In genomic region chr5:34198615-34199014, GRCm38 (mm10) we compare ENCODE assay signal across 25 mouse cellular contexts. TPM values are rescaled to one million over a fixed set of nuclear protein-coding genes. Genes with fewer than 3 reads are reported as not detected.
DNase-seq lines count a peak whose midpoint lies in the region; ATAC-seq and TF ChIP-seq lines count a peak whose summit lies in the region.
"Had no signal": no experiment of that assay in that cellular context is flagged by ENCODE, and none has a peak within 500 bp of the region (broad histone marks: within the 10 kb centered on the region; RNA-seq: fewer than 3 reads in every experiment).

No protein-coding gene starts in this region.

- H3K27ac ChIP-seq in thymus, adult 2 months (ENCODE audit: control insufficient read depth, insufficient read depth, low read length) = peak overlapping the region; percentile 72
- H3K27ac ChIP-seq: embryonic facial prominence, embryonic 15.5 days; forebrain, embryonic 10.5 days; heart, embryonic 10.5 days; hindbrain, embryonic 12.5 days had no signal

- 7% methylated on average over 6 of the region's 6 CpGs for WGBS in thymus, adult 2 months

- no peaks in the 10 kb centered on the region for H3K36me3 ChIP-seq in thymus, adult 2 months (ENCODE audit: control insufficient read depth, insufficient read depth, low read length)
- H3K36me3 ChIP-seq: embryonic facial prominence, embryonic 15.5 days; forebrain, embryonic 10.5 days; G1E; heart, embryonic 10.5 days; hindbrain, embryonic 12.5 days had no signal

- DNase-seq in CD4-positive, CD25-positive, alpha-beta regulatory T cell, adult 2 months (ENCODE audit: low read depth, low spot score) = peak; percentile 51
- DNase-seq in thymus, adult 2 months = peak; percentile 51
- DNase-seq in thymus, postnatal 10 days (ENCODE audit: low spot score in 2 of 2) = no peak
- peak; percentile 52 for DNase-seq in thymus, postnatal 0 days (ENCODE audit: low spot score)
- DNase-seq in thymus, postnatal 4 days = peak; percentile 57
- no peak for DNase-seq in adrenal gland, adult (ENCODE audit: inconsistent age in 2 of 2, low spot score in 1 of 2)
- no peak for DNase-seq in adrenal gland, adult 2 months
- DNase-seq: adrenal gland, postnatal 25 days; B cell, adult 2 months; cerebellum, adult 18-20 months; cerebellum, postnatal 10 days; embryo, embryonic 11 days; gastrocnemius, postnatal 10 days; heart, adult 18-20 months; heart, postnatal 10 days; heart, postnatal 4 days had no signal

- H3K4me1 ChIP-seq in thymus, adult 2 months (replicated peaks; ENCODE audit: control insufficient read depth, insufficient read depth, low read length) = peaks cover 66% of the 10 kb centered on the region
- H3K4me1 ChIP-seq: embryonic facial prominence, embryonic 15.5 days; forebrain, embryonic 10.5 days; hindbrain, embryonic 12.5 days had no signal

- TF ChIP-seq CTCF in thymus, adult 2 months (IDR thresholded peaks at IDR 0.05; ENCODE audit: borderline replicate concordance, control insufficient read depth, extremely low read depth, insufficient read depth, low read length, poor library complexity) = no peak

- no peak for ATAC-seq in CD4-positive, CD25-positive, alpha-beta regulatory T cell, adult 4 months
- ATAC-seq: forebrain, embryonic 14.5 days; hindbrain, embryonic 16.5 days had no signal

- H3K27me3 ChIP-seq in thymus, adult 2 months (ENCODE audit: control insufficient read depth, insufficient read depth, low read length) = no peaks in the 10 kb centered on the region
- H3K27me3 ChIP-seq: embryonic facial prominence, embryonic 15.5 days; hindbrain, embryonic 12.5 days had no signal

- H3K4me3 ChIP-seq in thymus, adult 2 months (ENCODE audit: control insufficient read depth, insufficient read depth, low read length) = no peak overlapping the region
- H3K4me3 ChIP-seq: embryonic facial prominence, embryonic 15.5 days; erythroblast, embryonic 14.5 days; forebrain, embryonic 10.5 days; heart, embryonic 10.5 days; hindbrain, embryonic 12.5 days had no signal

- TF ChIP-seq POLR2A in thymus, adult 2 months (IDR thresholded peaks at IDR 0.05; ENCODE audit: control insufficient read depth, extremely low read depth, insufficient read depth, low read length, poor library complexity) = no peak

RNA-seq across cellular contexts. Expression of gene Mxd4, which starts 11.1 kb away (rescaled TPM):
- 100 to 1,000 TPM; 128 to 166 TPM for polyA plus RNA-seq in CD4-positive, CD25-positive, alpha-beta regulatory T cell, adult 4 months (2017; shearing (Covaris generic))
- 515 and 525 TPM in 2 replicates for polyA plus RNA-seq in thymus, adult 2 months (2012; rRNA removed)
- polyA plus RNA-seq in thymus, postnatal 0 days (2015; fragmentation: Nextera tagmentation; extraction: Ambion mirVana) = 45.3 and 50.3 TPM in 2 replicates
- 100 to 1,000 TPM; 100 to 125 TPM for total RNA-seq in adrenal gland, adult 2 months (2021)
- polyA plus RNA-seq in adrenal gland, adult 2 months (2012; rRNA removed) = 260 and 308 TPM in 2 replicates

RNA-seq across cellular contexts. Expression of gene Haus3, which starts 29.3 kb away (rescaled TPM):
- 10 to 100 TPM; 80.1 to 90.0 TPM for polyA plus RNA-seq in CD4-positive, CD25-positive, alpha-beta regulatory T cell, adult 4 months (2017; shearing (Covaris generic))
- polyA plus RNA-seq in thymus, adult 2 months (2012; rRNA removed) = 3.3 and 4.2 TPM in 2 replicates
- 67.1 and 68.3 TPM in 2 replicates for polyA plus RNA-seq in thymus, postnatal 0 days (2015; fragmentation: Nextera tagmentation; extraction: Ambion mirVana)
- total RNA-seq in adrenal gland, adult 2 months (2021) = 1 to 10 TPM; 7.2 to 8.4 TPM
- polyA plus RNA-seq in adrenal gland, adult 2 months (2012; rRNA removed) = 0.11 and 0.33 TPM in 2 replicates

RNA-seq across cellular contexts. Expression of gene Poln, which starts 29.4 kb away (rescaled TPM):
- polyA plus RNA-seq in CD4-positive, CD25-positive, alpha-beta regulatory T cell, adult 4 months (2017; shearing (Covaris generic)) = 1 to 10 TPM in 1 of 2 experiments, under 1 TPM in 1; 0.77 to 3.5 TPM
- 2.3 and 2.4 TPM in 2 replicates for polyA plus RNA-seq in thymus, adult 2 months (2012; rRNA removed)
- polyA plus RNA-seq in thymus, postnatal 0 days (2015; fragmentation: Nextera tagmentation; extraction: Ambion mirVana) = 0.58 and 0.96 TPM in 2 replicates
- total RNA-seq in adrenal gland, adult 2 months (2021) = 10 to 100 TPM in 1 of 2 experiments, 1 to 10 TPM in 1; 7.0 to 12.3 TPM
- polyA plus RNA-seq in adrenal gland, adult 2 months (2012; rRNA removed) = 3.2 and 3.9 TPM in 2 replicates
- polyA plus RNA-seq: erythroblast, embryonic 14.5 days; G1E had no signal

Comparison
In these comparisons a context has a peak if more than half of its experiments do, and no peak if none do; other contexts are left out.
1. DNase-seq: peak in CD4-positive, CD25-positive, alpha-beta regulatory T cell, adult 2 months (single experiment), thymus, adult 2 months (single experiment), thymus, postnatal 0 days (single experiment) and thymus, postnatal 4 days (single experiment); none in thymus, postnatal 10 days (0 of 2), adrenal gland, adult (0 of 2) and adrenal gland, adult 2 months (single experiment).
2. RNA of gene Haus3, which starts 29.3 kb away (polyA plus RNA-seq): 80.1 to 90.0 TPM in CD4-positive, CD25-positive, alpha-beta regulatory T cell, adult 4 months and 67.1 to 68.3 TPM in thymus, postnatal 0 days; 3.3 to 4.2 TPM in thymus, adult 2 months and 0.11 to 0.33 TPM in adrenal gland, adult 2 months; every median in the first group is over 10 times any median in the second.